Mouse (Mus musculus): Measurements from ENCODE around the gene Zeb2.

Zeb2 gene

GRCm38 (mm10) chr2:45060768-45061167 lies 56.4 kb downstream of the Zeb2 start:
- DNase-seq (ENCODE audit: low spot score), result no peak

- DNase-seq (ENCODE audit: low spot score), result no peak
Observed at GRCm38 (mm10) chr2:45060202-45060601, 57.0 kb downstream of the Zeb2 start.

DNA sequence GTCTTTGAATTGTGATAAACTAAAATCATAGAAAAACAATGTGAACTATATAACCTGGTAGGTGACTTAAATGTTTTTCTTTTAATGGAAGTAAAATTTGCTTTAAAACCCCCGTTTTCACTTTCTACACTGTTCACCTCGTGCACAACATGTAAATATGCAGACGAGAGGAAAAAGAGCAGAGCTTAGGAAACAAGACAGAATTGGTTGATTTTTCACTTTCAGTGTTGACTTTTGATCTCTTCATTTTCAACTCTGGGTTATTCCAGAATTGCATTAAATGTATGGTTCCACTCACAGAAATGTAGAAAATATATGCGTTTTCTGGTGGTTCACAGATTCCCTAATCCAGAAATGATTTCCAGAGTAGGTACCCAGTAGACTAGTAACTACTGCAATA lies 57.6 kb downstream of the Zeb2 start:
- no peak for DNase-seq (ENCODE audit: low spot score)

DNA sequence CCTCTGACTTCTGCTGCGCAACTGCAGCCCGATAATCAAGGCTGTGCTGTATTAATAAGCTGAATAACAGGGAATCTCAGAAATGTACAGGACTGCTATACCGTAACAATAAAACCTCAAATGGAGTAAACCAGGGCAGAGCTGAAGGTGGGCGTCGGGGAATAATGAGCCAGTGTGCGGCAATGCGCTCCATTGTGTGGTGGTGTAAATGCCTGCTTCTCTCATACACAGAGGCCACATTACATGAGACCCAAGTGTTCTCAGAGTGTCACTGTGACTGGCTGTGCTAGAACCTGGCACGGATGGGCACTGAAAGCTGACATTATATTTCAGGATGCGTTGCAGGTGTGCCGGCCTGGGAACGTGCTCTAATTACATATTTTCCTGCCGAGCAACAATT lies 58.2 kb downstream of the Zeb2 start:
- no peak for DNase-seq (ENCODE audit: low spot score)

- DNase-seq (ENCODE audit: low spot score), result no peak
Observed at GRCm38 (mm10) chr2:45058183-45058582, 59.0 kb downstream of the Zeb2 start.

DNA sequence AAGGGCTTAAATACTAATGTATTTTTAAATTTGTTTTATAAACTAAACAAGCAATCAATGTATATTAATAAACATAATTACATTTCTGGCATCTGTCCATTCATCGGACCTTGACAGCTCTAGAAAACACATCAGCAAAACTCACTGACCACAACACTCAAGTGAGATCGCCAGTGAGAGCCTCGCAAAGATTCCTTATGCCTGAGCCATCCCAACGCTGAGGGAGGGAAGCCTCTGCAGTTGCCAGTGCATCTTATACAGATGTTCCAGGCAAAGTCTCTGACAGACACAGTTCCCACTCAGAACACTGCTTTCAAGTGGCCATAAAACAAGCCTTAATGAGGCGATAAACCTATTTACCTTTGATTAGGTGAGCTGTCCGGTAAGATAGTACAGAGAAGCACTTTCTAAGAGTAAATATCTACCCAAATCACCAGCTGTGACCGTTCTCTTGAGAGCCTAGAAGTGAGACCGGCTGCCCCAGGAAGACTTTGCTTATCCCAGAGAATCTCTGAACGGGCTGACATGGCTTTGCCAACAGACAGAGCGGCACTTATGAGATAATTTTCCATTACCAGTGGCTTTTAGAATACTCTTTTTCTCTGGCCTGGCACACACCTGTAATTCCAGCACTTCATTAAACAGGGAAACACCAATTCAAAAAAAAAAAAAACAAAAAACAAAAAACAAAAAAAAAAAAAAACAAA lies 60.2 kb downstream of the Zeb2 start:
- DNase-seq (ENCODE audit: low spot score), result no peak

DNA sequence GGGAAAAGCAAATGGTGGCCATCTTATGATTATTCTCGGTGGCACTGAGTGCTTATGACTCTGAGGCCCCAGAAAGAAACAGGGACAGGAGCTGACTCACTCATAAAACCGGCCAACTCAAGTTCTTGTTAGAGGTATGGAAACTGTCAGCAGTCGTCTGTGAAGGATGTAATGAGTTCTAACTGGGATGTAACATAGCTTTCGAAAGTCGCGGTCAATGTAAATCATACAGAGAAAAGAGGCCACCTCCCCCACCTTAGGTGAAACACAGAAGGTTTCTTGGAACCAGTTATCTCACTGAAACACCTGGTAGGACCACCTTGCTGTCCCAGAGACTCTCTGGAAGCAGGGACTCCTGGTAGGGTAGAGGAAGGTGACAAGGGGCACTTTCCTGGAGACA lies 61.3 kb downstream of the Zeb2 start:
- DNase-seq (ENCODE audit: low spot score), result no peak

DNA sequence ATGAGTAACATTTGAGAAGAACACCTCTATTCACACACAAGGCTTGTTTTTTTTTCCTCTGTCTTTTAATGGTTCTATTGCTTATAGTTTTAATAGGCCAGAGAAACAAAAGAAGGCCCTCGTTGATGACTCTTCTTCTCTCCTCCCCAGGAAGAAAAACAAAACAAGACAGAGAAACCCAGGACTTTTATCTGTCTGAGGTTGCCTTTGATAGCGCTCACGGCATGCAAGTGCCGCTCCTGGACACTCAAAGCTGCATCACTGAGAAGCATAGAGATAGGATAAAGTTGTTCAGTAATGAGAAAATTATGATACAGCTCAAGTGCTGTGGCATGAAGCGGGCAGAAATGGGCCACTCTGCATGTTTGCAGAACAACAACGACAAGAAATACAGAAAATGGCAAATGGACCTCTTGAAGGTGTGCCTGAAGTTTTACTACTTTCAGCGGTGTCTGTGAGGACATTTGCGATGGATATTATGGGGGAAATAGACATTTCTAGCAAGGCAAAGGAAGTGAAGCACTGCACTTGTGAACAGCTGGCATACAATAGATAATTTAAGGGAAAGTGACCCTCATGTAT lies 62.1 kb downstream of the Zeb2 start:
- DNase-seq (ENCODE audit: low spot score), result no peak

DNA sequence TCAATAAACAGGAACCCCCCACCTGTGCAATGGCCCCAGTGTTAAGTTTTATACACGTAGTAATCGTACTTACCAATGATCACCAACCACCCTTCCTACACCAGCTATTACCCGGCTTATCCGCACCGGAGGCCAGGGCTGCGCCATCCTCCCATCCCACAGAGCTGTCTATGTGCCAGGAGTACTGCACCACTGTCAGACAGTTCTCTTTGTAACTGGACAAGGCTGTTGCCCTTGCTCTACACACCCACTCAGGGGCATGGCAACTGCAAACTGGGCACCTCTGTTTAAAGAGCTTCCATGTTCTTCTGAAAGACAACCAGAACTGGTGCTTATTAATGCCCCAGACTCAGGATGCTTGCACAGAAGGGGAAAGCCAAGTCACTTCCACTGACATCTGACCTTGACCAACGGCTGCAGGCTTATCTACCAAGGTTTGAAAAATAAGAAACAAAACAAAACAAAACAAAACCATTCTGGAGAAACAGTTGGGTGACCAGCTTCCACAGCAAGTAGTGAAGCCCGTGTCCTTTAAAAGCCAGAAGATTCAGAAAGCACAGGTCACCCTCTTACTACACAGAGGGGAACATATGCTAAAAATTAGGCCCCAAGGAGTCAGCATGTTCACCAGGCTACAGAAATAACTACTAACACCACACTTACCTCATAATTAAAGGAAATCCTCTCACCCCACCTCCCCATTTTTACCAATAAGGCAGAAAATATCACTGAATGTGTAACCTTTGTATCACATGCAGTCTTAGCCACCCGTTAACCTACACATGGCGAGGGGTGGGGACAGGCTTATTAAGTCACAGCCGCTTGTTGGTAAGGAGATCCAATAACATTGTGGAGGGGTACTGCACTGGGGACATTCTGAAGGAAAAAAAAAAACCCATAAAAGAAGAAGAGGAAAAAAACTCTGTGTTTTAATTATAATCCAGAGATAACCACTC lies 62.8 kb downstream of the Zeb2 start:
- peak; percentile 29 for DNase-seq (ENCODE audit: low spot score)

DNA sequence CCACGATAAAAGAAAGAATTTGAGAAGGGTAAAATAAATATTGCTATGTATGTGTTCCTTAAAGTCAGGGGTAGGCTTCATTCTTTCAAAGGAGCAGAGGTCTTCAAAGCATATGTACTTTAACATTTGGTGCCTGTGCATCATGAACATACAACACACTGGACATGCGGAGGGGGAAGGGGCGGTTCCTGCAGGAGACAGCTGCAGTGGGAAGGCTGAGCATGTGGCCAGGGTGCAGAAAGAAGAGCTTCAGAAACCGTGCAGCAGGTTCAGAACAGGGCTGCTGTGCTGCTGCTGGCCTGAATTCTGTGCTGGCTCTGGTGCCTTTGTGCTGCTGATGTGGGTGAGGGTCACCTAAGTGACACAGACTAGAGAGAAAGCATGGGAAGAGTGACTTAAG lies 64.6 kb downstream of the Zeb2 start:
- no peak for DNase-seq (ENCODE audit: low spot score)

DNA sequence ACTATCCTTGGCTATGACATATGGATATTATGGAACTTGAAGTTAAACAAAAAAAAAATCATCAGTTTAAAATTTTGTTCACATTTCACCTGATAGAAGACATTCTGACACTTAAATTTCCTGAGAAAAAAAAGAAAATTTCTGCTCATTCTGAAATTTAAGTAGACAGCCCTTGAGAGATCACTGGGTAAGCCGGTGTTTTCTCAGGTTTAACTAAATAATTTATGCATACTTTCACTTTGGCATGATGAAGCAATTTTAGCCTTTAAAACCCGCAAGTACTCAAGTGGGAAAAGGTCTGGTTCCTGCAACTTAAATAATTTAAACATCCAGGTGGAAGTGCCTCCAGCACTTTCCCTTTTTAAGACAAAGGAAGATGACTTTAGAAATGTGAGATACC lies 65.9 kb downstream of the Zeb2 start:
- DNase-seq (ENCODE audit: low spot score), result no peak

GRCm38 (mm10) chr2:45049923-45050322 lies 67.3 kb downstream of the Zeb2 start:
- no peak for DNase-seq (ENCODE audit: low spot score)

- DNase-seq (ENCODE audit: low spot score), result no peak
Observed at GRCm38 (mm10) chr2:45049279-45049678, 67.9 kb downstream of the Zeb2 start.

DNA sequence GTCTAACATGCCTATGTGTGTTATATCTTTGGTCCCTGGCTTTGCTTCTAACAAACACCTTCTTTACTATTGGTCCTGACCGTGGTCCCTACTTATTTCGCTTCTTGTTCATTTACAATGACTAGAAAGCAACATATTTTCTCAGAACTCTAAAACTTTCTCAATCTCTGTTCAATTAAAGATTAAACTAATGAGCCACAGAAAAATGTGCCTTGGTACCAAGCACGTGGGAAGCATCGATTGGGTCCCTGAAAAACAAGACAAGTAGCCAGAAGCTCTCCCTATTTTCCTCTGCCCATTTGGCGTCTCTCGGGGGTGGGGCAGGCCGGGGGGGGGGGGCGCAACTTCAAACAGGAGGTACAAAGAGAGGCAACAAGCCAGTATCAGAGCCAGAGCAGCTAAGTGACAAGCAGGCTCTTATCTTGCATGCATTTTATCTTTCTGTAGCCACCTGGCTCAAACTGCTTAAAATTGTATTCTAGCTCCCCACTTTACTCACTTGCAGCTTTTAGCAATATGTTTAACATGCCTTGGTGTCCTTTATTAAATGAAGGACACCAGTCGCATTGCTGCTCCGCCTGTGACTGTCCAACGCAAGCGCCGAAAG lies 76.4 kb downstream of the Zeb2 start:
- no peak for DNase-seq (ENCODE audit: low spot score)

- no peak for DNase-seq (ENCODE audit: low spot score)
Observed at GRCm38 (mm10) chr2:45039503-45039902, 77.7 kb downstream of the Zeb2 start.

GRCm38 (mm10) chr2:45028091-45028638 lies 89.0 kb downstream of the Zeb2 start:
- no peak for DNase-seq (ENCODE audit: low spot score)

GRCm38 (mm10) chr2:45017186-45017800 lies 99.9 kb downstream of the Zeb2 start:
- DNase-seq (ENCODE audit: low spot score), result no peak

DNA sequence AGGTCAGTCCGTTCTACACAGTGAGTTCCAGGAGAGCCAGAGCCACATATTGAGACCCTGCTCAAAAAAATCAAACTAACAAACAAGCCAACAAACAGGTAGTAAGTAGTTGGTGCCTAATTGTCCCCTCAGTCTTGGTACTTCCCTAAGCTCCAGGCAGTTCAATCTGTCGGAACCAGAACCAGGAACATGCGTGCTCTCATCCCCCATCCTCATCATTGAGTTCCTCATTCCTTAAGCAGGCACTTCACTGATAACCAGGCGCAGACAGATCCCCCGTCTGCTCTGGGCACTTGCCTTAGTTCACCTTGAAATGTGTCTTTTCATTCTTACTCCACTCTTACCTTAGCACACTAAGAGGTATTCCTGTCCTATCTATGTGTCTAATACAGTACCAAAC lies 103.9 kb downstream of the Zeb2 start:
- no peak for DNase-seq (ENCODE audit: low spot score)

DNA sequence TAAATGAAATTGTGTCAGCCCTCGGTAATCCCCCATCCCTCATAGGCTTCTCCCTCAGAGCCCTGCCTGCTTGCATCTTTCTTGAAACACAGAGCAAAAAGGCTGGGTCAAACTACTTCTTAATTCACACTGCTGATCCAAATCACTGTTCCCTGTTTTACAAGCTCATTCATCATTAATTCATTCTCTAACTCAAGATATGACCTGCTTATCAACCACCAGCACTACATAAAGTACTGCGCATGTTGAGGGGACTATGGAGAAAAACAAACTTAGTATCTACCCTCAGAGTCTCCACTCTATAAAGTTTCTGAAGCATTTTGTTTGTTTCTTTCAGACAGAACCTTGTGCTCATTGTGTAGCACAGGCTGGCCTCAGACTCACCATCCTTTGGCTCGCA lies 104.5 kb downstream of the Zeb2 start:
- DNase-seq (ENCODE audit: low spot score), result no peak

- no peak for DNase-seq (ENCODE audit: low spot score)
Observed at GRCm38 (mm10) chr2:45010701-45011100, 106.5 kb downstream of the Zeb2 start.

GRCm38 (mm10) chr2:44999906-45000305 lies 117.3 kb downstream of the Zeb2 start:
- DNase-seq (ENCODE audit: low spot score), result no peak

DNA sequence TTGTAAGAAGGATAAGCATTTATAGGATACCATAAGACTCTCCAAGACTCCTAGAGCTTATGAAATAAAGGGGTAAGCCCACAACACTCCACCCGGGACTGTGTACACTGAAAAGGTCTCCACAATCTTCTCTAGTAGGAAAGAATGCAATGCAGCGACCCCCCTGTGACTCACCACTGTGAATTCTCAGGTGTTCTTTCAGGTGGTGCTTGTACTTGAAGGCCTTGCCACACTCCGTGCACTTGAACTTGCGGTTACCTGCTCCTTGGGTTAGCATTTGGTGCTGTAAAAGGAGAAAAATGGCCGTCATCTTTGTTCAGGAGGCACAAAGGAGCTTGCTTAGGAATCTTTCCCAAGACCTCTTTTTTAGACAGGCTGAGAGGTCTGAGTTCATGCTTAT lies 118.5 kb downstream of the Zeb2 start:
- DNase-seq (ENCODE audit: low spot score), result no peak
